Mouse (Mus musculus) lung, postnatal 4 days (tissue): ENCODE results near the gene Atf6b.

Experiments used
- DNase-seq, 2 experiments: peaks; one replicate each; pipeline ENCODE4 v3.0.0; 2021

Atf6b gene

DNA sequence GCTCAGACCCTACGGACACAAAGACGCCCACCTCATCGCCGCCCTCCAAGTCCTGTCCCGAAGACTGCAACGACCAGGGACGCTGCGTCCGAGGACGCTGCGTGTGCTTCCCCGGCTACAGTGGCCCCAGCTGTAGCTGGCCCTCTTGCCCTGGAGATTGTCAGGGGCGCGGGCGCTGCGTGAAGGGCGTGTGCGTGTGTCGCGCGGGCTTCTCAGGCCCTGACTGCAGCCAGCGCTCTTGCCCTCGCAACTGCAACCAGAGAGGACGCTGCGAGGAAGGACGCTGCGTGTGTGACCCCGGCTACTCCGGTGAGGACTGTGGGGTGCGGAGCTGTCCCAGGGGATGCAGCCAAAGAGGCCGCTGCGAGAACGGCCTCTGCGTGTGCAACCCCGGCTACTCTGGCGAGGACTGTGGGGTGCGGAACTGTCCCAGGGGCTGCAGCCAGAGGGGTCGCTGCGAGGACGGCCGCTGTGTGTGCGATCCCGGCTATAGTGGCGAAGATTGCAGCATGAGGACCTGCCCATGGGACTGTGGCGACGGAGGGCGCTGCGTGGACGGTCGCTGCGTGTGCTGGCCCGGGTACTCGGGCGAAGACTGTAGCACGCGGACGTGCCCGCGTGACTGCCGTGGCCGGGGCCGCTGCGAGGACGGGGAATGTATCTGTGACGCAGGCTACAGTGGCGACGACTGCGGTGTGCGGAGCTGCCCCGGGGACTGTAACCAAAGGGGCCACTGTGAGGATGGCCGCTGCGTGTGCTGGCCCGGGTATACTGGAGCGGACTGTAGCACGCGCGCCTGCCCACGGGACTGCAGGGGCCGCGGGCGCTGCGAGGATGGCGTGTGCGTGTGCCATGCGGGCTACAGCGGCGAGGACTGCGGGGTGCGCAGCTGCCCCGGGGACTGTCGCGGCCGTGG lies 24.5 kb downstream of the Atf6b start:
- no peak for DNase-seq

DNA sequence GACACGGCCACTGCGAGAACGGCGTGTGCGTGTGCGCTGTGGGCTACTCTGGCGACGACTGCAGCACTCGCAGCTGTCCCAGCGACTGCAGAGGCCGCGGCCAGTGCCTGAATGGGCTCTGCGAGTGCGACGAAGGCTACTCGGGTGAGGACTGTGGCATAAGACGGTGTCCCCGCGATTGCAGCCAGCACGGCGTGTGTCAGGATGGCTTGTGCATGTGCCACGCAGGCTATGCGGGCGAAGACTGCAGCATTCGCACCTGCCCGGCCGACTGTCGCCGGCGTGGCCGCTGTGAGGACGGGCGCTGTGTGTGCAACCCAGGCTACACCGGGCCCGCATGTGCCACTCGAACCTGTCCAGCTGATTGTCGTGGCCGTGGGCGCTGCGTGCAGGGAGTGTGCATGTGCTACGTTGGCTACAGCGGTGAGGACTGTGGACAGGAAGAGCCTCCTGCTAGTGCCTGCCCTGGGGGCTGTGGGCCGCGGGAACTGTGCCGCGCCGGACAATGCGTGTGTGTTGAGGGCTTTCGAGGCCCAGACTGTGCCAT lies 25.4 kb downstream of the Atf6b start:
- no peak for DNase-seq

DNA sequence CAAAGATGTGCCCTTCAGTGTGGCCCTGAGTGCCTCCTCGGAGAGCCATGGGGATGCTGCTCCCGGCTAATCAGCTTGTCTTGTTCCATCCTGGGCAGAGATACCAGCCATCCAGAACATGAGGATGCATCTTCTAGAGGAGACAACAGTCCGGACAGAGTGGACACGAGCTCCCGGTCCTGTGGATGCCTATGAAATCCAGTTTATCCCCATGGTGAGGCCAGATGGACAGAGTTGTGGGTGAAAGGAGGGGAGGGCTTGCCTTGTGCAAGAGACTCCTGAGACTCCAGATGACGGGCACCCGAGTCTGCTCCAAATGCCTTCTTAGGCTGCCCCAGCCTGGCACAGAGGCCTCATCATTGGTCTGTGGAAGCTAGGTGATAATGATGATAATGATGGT lies 26.2 kb downstream of the Atf6b start:
- no peak for DNase-seq

DNA sequence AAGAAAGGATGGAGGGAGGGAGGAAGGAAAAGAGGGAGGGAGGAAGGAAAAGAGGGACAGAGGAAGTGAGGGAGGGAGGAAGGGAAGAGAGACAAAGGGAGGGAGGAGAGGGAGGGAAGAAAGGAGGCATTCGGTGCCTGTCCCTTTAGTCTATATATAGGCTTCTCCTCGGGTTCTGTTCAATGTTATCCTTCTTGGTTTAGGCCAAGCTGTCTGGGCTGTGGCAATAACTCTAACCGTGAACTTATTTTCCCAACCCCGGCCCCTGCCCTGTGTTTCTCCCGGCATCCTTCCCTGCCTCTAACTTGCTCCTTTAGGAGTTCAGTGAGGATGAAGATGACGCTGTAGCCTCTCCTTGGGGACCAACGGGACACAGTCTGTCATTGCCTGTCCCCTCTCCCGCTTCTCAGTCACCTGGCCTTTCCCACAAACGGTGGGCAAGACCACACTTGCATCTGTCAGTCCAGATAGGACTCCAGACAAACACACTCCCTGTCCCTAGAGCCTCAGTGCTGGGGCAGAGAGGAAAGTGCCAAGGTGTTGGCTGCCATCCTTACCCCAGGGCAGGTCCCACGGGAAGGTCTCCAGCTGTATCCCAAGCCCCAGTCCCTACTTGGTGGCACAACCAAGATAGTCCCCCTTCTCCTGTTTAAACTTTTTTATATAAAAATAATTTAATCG lies 27.7 kb downstream of the Atf6b start:
- DNase-seq: no peak

DNA sequence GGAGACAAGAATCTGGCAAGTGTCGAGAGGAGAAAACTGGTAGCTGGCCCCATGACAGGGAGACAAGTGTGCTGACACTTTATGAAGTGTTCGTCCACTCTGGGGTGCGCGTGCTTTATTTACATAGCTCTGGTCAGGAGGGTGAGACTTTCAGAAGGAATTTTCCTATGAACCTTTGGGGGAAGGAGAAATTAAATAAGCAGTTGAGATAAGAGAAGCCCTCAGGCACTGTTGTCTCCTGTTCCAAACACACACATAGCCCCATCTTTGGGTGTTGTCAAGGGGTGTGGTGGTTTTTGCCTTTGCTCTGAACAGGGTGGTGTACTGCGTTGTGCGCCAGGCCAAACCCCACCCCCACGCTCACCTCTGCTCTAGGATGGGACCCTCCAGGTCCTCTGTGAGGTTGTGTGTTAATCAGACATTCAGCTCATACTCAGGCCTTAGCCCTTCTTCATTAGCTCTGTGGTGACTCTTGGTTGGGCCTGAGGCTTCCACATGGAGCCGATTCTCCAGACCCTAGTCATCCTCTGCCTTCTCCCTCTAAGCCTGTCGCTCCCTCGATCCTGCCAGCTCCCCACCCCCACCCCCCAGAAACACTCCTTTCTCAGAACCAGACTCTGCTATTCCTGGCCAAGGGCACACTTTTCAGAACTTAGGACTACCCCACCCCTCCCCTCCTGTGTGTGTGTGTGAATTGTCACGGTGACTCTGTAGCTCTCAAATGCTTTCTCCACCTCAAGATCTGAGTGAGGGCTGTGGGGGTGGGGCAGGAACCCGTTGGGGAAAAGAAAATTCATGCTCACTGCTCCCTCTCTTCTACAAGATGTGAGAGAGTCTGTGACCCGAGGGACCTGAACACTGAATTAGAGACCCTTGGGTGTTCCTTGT lies 28.5 kb downstream of the Atf6b start:
- DNase-seq: no peak

DNA sequence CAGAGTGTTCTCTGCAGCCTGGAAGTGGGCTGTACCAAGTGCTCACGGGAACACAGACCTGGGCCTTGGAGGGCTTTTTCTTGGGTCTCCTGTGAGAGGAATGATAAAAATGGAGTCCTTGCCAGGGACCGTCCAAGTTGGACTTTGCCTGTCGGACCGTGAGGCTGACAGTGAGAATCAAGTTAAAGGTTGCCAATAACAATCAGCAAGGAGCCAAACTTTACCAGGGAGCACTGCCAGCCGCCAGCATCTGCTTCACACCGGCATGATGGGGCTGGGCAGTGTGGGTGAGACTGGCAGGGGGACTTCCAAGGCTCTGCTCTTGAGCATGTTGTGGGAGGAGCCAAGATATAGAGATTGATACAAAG lies 29.1 kb downstream of the Atf6b start:
- DNase-seq: no peak

- no peak for DNase-seq
These were observed 29.7 kb downstream of the Atf6b start for GRCm38 (mm10) chr17:34676671-34677070.

DNA sequence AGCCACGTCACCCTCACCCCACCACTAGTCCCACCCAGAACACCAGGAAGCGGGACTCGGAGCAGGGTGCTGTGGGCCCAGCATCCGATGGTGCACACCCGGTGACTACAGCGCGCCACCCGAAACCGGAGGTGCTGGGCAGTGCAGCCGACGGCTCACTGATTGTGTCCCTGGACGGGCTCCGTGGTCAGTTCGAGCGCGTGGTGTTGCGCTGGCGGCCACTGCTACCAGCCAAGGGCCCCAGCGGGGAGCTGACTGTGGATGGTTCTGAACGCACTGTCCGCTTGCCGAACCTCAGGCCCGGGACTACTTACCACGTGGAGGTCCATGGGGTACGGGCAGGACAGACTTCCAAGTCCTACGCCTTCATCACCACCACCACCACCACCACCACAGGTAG lies 33.2 kb downstream of the Atf6b start:
- no peak for DNase-seq

- no peak for DNase-seq
These were observed 33.7 kb downstream of the Atf6b start for GRCm38 (mm10) chr17:34680621-34681020.

GRCm38 (mm10) chr17:34681132-34681571 lies 34.2 kb downstream of the Atf6b start:
- peak; percentile 52 to 74 for DNase-seq

GRCm38 (mm10) chr17:34681881-34682536 lies 35.1 kb downstream of the Atf6b start:
- no peak for DNase-seq

- DNase-seq: no peak
These were observed 36.2 kb downstream of the Atf6b start for GRCm38 (mm10) chr17:34683179-34683578.

GRCm38 (mm10) chr17:34683686-34684220 lies 36.8 kb downstream of the Atf6b start:
- DNase-seq: no peak

GRCm38 (mm10) chr17:34684253-34684893 lies 37.4 kb downstream of the Atf6b start:
- no peak for DNase-seq

GRCm38 (mm10) chr17:34685120-34686110 lies 38.5 kb downstream of the Atf6b start:
- DNase-seq: peak; percentile 73 to 86

GRCm38 (mm10) chr17:34688889-34689288 lies 41.9 kb downstream of the Atf6b start:
- DNase-seq: no peak

DNA sequence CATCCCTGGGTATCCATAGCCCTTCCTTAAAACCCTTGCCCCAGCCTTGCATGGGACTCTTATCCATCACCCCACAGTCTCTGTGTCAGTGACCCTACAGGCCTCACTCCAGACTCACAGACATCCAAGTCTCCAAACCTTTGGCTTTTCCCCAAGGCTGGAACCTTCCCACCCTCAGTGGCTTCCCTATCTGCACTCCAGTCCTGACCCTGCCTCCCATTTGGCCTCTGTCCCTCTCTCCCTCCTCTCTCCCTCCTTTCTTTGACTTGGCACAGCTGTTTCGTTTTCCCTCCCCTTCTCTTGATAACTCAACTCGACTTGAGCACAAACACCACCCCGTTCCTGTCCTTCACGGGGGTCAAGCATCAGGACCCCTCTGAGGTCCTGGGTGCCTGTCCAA lies 43.5 kb downstream of the Atf6b start:
- DNase-seq: no peak

DNA sequence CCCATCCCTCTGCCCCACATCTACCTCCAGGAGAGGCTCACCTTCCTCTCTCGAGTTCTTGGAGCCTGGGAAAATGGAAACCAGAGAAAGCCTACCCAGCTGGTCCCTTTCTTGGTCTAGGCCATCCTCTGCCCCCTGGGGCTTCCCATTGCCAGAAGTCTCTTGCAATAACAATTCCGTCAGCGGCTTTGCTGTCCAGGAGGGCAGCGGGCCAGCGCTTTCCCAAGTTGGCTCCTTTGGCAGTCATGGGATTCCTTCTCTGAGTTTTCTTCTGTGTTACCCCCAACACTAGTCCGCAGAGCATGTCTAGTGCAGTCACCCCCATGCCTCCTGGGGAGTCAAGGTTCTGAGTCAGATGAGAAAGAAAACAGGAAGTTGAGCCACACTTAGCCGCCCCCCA lies 46.0 kb downstream of the Atf6b start:
- DNase-seq: peak; percentile 75 to 91

DNA sequence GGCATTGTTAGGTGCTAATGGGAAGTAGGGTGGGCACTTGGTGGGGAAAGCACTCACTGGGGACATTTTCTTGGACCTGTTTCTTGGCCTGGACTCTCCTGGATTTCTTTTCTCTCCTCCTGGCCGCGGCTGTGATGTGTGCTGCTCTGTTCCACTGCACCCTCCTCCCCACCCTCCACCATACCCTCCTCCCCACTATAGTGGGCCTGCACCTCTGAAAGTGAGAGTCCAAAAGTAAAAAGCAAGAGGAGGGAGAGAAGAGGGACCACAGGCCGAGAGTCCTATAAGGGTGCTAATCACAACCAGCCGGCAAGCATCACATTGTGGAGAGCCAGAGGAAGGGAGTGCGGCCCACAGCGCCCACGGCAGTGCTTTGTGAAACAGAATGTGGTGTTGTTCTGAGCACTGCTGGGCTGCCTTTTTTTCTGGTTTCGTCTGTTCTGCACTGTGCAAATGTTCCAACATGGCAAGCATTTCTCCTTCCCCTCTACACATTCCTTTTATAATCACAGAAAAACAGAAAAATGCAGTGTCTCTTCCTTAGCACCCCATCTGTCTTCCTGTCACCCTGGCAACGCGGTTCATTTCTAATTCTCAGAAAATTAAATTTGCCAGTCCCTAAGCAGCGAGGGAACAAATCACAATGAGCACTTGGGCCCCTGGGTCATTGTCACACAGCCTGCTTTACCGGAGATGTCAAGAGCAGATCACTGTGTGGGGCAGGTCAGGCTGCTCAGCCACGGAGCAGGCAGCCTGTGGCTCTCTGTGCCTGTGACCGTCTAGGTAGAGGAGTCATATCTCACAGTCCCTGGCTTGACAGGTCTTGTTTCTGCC lies 52.8 kb downstream of the Atf6b start:
- DNase-seq: peak in 1 of 2 experiments; percentile 28
